Mouse (Mus musculus) midbrain, embryonic 14.5 days (tissue): Measurements from ENCODE around the gene Ddc. TPM values are rescaled to one million over a fixed set of nuclear protein-coding genes. Genes with fewer than 3 reads are reported as not detected.

Experiments used
- ATAC-seq: fragments of 200-750 bp; cut with Nextera tagmentation; 2 replicates; pipeline ENCODE4 v1.8.0; 2017; ENCODE audit warnings: moderate number of reproducible peaks, moderate library complexity; ENCODE audit not compliant: low FRiP score, low TSS enrichment
- DNase-seq: peaks from one replicate; pipeline ENCODE4 v3.0.0-alpha.2; 2015
- H3K27ac ChIP-seq: fragments of 300-500 bp; sonication (generic); replicated peaks from 2 replicates; pipeline ENCODE4 v1.5.1; 2014; ENCODE audit warnings: mild to moderate bottlenecking, low read depth, low read length, moderate library complexity
- H3K27me3 ChIP-seq: fragments of 300-500 bp; sonication (generic); 2 replicates; pipeline ENCODE4 v1.6.1; 2014; ENCODE audit warnings: low read length, control low read depth, mixed read lengths; ENCODE audit not compliant: control insufficient read depth, insufficient read depth
- H3K36me3 ChIP-seq: fragments of 300-500 bp; sonication (generic); 2 replicates; pipeline ENCODE4 v1.6.1; 2014; ENCODE audit warnings: low read length, control low read depth; ENCODE audit not compliant: control insufficient read depth, insufficient read depth
- H3K4me1 ChIP-seq: fragments of 300-500 bp; sonication (generic); 2 replicates; pipeline ENCODE4 v1.6.1; 2014; ENCODE audit warnings: mild to moderate bottlenecking, antibody characterized with exemption, low read length, control low read depth; ENCODE audit not compliant: control insufficient read depth, insufficient read depth
- H3K4me2 ChIP-seq: fragments of 300-500 bp; sonication (generic); 2 replicates; pipeline ENCODE4 v1.6.1; 2014; ENCODE audit warnings: mild to moderate bottlenecking, low read length, moderate library complexity
- H3K4me3 ChIP-seq: fragments of 300-500 bp; sonication (generic); replicated peaks from 2 replicates; pipeline ENCODE4 v1.5.1; 2014; ENCODE audit warnings: low read depth, low read length
- H3K9ac ChIP-seq: fragments of 300-500 bp; sonication (generic); replicated peaks from 2 replicates; pipeline ENCODE4 v1.6.1; 2014; ENCODE audit warnings: mild to moderate bottlenecking, low read length, moderate library complexity
- H3K9me3 ChIP-seq: fragments of 300-500 bp; sonication (generic); 2 replicates; pipeline ENCODE4 v1.6.1; 2016; ENCODE audit warnings: low read length, control low read depth, mixed read lengths; ENCODE audit not compliant: control insufficient read depth
- WGBS: fragments of 180-500 bp; shearing (Covaris S2); extraction: QIAGEN DNeasy Blood & Tissue Kit; methylation state at CpG from one replicate; pipeline ENCODE4 v1.1.7; 2014; 5-methylcytosine and 5-hydroxymethylcytosine counted together
- polyA plus RNA-seq: library from polyadenylated mRNA; unstranded; fragments of >200 nt; fragmentation: Nextera tagmentation; extraction: Ambion mirVana; gene quantifications from 2 replicates; pipeline ENCODE4 v1.2.1, GENCODE M21; 2014

Ddc gene
- polyA plus RNA-seq, 1 experiment from 2014 or later, result 25.3 TPM

DNA sequence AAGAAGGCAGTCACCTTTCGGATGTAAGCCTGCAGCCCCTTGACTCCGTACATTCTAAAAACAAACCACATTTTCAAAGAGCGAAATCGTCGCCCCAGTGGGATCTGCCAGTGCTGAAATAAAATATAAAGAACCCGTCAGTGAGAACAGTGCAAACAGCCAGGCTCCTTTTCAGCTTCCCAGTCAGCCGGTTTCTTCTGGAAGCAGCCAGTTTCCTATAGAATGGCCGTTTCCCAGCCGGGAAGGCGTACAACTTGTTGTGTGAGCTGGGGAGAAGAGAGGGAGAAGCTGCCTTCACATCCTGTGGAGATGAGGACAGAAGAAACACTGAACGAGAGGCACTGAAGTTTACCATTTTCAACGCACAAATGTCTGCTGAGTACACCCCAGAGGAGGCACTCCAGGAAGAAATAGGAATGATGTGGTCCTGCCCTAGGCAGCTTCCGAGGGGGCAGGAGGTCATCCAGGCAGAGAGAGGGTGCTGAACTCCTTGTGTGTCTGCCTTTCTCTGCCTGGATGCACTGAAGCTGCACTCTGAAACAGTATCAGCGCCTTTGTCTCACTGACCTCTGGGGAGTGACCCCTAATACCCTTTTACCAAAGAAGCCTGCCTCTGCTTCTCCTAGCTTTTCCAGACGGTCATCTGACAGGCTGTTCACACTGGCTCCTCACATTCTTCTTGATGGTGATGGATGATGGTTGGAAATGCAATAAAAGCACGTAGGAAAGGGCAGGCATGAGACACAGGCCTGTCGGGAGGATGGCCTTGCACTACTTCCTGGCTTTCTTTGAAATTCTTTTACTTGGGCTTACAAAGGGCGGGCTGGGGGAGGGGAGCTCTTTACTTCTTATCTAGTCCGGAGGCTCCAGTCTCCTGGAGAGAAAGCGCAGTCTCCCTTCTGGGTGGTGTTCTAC is 75.5 kb downstream of the Ddc start:
- no peaks in the 10 kb centered on the region for H3K9me3 ChIP-seq
- 7% methylated on average over 20 of the region's 20 CpGs for WGBS
- H3K4me2 ChIP-seq, result peak overlapping the region; percentile 40
- H3K9ac ChIP-seq, result peak overlapping the region; percentile 36; the same call in 1 of the 2 replicates
- no peaks in the 10 kb centered on the region for H3K36me3 ChIP-seq
- H3K4me3 ChIP-seq, result no peak overlapping the region
- H3K27me3 ChIP-seq, result no peaks in the 10 kb centered on the region
- ATAC-seq (no peak), DNase-seq (peak; percentile 69)
- H3K27ac ChIP-seq, result peak overlapping the region; percentile 80
- H3K4me1 ChIP-seq, result peaks cover 20% of the 10 kb centered on the region

DNA sequence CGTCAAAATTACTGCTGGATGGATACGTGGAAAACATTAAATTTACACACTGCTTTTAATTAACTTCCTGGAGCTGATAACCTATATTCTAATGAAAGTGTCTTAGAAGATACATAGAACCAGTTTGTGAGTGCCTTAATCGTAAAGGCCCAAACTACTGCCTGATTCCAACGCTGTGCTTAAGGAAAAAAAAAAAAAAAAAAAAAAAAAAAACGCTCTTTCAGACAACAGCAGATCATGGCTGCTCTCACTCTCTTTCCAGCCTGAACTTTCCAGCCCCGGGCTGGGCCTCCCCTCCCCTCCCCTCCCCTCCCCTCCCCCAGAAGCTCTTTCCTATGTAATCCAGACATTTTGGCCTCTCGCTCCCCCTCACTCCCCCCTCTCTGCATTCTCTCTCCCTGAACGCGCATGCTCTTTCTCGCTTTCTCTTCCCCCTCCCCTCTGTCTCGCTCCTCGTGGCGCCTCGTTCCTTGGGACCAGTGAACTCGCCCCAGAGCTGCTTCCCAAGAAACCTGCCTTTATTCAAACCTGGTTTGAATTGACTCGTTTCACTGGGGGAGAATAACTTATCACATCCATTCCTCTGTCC is 76.5 kb downstream of the Ddc start:
- H3K9ac ChIP-seq, result peak overlapping the region; percentile 36; the same call in 1 of the 2 replicates
- ATAC-seq (peak; percentile 79), DNase-seq (peak; percentile 93)
- H3K4me2 ChIP-seq, result peak overlapping the region; percentile 40
- peaks cover 20% of the 10 kb centered on the region for H3K4me1 ChIP-seq
- H3K9me3 ChIP-seq, result no peaks in the 10 kb centered on the region
- peak overlapping the region; percentile 80 for H3K27ac ChIP-seq
- WGBS, result 6% methylated on average over 16 of the region's 16 CpGs
- no peak overlapping the region for H3K4me3 ChIP-seq
- H3K27me3 ChIP-seq, result no peaks in the 10 kb centered on the region
- H3K36me3 ChIP-seq, result no peaks in the 10 kb centered on the region

DNA sequence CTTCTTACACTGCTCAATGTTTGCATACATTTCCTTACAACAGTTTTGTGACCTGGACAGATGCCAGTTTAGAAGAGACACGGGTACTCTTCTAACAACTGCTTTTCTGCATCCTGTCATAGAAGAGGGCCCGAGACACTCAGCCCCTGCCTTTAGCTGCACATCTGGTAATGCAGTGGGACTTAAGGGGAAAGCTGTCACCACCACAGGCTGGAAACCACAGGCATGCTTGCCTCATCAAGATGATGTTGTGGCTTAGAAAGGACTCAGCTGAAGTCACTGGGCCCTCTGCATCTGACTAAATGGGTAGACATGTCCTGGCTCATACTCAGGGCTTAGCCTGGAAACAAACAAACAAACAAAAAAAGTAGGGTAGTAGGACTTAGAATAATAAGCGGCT is 77.2 kb downstream of the Ddc start:
- DNase-seq (peak; percentile 31), ATAC-seq (no peak)
- WGBS, result 78% methylated on average over 3 of the region's 3 CpGs
- Histone ChIP-seq H3K4me3 (no peak overlapping the region), H3K4me1 (peaks cover 20% of the 10 kb centered on the region), H3K27ac (peak overlapping the region; percentile 46), H3K4me2 (no peak overlapping the region), H3K27me3 (no peaks in the 10 kb centered on the region), H3K9me3 (no peaks in the 10 kb centered on the region), H3K9ac (no peak overlapping the region), H3K36me3 (no peaks in the 10 kb centered on the region)

DNA sequence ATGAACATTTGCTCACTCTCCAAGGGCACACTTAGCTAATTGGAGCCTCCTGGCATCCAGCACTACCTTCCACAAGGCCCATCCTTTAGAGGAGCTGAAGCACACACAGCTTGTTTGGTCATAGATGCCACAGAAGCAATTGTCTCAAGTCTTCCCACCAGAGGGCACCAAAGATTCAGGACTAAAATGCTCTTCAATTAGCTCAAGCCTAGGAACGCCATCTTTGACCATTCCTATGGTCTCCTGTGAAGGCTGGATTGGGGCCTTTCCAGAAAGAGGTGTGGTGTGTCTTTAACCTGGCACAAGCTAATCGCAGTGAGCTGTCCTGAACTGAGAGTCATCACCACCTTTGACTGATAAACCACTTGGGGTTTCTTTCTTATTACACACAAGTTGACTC is 77.7 kb downstream of the Ddc start:
- Histone ChIP-seq H3K4me2 (no peak overlapping the region), H3K36me3 (no peaks in the 10 kb centered on the region), H3K4me1 (peaks cover 20% of the 10 kb centered on the region), H3K9ac (no peak overlapping the region), H3K9me3 (no peaks in the 10 kb centered on the region), H3K27ac (0 out of 2 replicates have a peak overlapping the region, but pooled peaks have one; percentile 46), H3K27me3 (no peaks in the 10 kb centered on the region), H3K4me3 (no peak overlapping the region)
- peak; percentile 55 for ATAC-seq
- 5% methylated on average over 2 of the region's 2 CpGs for WGBS
- DNase-seq, result peak; percentile 97

DNA sequence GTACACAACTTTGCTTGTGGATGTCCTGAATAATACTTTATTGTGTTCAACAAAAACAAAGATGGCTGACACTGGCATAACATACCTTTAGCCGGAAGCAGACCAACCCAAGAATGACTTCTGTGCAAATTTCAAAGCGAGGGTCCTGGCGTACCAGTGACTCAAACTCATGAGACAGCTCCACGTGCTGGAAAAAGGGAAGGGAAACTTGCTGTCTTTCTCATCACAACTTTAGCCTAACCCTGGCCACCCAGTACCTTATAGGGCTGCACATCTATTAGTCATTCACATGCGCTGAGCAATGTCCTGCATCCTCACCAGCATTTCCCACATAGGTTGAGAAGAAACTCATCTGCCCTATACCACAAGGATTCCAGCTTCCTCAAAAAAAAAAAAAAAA is 78.7 kb downstream of the Ddc start:
- no peak overlapping the region for H3K9ac ChIP-seq
- no peaks in the 10 kb centered on the region for H3K27me3 ChIP-seq
- DNase-seq (no peak), ATAC-seq (no peak)
- no peak overlapping the region for H3K27ac ChIP-seq
- H3K9me3 ChIP-seq, result no peaks in the 10 kb centered on the region
- WGBS, result 93% methylated on average over 5 of the region's 5 CpGs
- peaks cover 16% of the 10 kb centered on the region for H3K4me1 ChIP-seq
- H3K36me3 ChIP-seq, result no peaks in the 10 kb centered on the region
- no peak overlapping the region for H3K4me2 ChIP-seq
- H3K4me3 ChIP-seq, result no peak overlapping the region

DNA sequence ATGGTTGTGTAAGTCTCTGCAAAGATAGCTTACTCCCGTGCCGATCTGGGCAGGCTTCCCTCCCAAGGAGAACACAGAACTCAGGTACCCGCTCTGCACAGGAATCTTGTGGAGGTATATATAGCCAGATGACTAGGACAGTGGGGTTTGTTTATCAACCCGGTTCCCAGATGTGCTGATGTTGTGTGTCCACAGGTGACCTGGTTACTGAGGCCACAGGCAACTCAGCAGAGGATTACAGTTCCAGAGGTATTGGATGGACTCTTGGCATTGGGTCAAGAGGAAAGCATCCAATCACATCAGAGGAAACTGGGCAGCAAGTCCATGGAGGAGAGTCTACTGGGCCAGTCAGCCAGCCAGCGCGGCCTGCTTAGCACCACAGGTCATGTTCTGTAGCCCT is 79.1 kb downstream of the Ddc start:
- Histone ChIP-seq H3K27ac (no peak overlapping the region), H3K9ac (no peak overlapping the region), H3K27me3 (no peaks in the 10 kb centered on the region), H3K36me3 (no peaks in the 10 kb centered on the region), H3K4me1 (peaks cover 16% of the 10 kb centered on the region), H3K9me3 (no peaks in the 10 kb centered on the region), H3K4me3 (no peak overlapping the region), H3K4me2 (no peak overlapping the region)
- DNase-seq (no peak), ATAC-seq (no peak)
- 92% methylated on average over 6 of the region's 6 CpGs for WGBS

DNA sequence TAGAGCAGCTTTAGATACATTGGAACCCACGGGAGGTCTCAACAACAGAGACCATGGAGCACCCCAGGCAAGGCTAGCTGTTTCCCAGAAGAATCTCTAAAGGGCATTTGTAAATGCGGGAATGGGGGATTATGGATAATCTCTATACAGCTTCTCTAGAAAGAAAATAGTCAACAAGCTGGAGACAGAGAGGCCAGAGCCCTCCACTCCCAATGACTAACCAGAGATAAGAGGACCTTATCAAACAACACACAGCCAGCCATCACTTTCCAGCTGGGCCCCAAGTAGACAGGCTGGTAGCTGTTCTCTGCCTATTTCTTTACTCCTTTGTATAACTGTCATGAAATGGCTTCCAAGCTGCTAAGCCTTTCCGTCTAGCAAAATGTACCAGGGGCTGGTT is 82.2 kb downstream of the Ddc start:
- no peak for ATAC-seq
- Histone ChIP-seq H3K36me3 (no peaks in the 10 kb centered on the region), H3K9ac (no peak overlapping the region), H3K27ac (no peak overlapping the region), H3K4me3 (no peak overlapping the region), H3K4me2 (no peak overlapping the region), H3K27me3 (no peaks in the 10 kb centered on the region), H3K4me1 (no peaks in the 10 kb centered on the region), H3K9me3 (no peaks in the 10 kb centered on the region)
- DNase-seq, result no peak
- WGBS, result 47% methylated on average over 3 of the region's 3 CpGs

DNA sequence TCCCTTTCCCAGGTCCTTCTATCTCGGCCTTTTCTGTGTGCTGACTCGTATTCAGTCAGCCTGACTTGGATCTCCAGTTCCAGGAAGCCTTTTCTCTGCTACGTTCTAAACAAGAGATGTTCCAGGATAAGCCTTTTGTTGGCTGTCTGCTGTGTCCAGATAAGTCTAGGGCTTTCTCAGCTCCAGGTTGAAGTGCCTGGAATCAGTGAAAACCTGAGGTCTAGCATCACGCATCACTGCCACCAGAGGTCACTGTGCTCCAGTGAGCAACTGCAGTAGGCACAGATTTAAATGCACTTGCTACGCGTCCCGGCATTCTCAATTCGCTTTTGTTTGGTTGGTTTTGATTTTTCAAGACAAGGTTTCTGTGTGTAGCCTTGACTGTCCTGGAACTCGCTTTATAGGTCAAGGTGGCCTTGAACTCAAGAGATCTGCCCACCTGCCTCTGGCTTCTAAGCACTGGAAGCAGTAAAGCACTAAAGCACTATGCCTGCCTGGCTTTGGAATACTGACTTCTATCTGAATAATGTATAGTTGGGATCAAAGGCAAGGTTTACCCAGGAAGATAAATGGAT is 86.0 kb downstream of the Ddc start:
- no peaks in the 10 kb centered on the region for H3K36me3 ChIP-seq
- peak overlapping the region; percentile 35 for H3K4me2 ChIP-seq
- peak; percentile 93 for DNase-seq
- H3K9ac ChIP-seq, result 0 out of 2 replicates have a peak overlapping the region, but pooled peaks have one; percentile 10
- no peak overlapping the region for H3K4me3 ChIP-seq
- no peaks in the 10 kb centered on the region for H3K27me3 ChIP-seq
- H3K9me3 ChIP-seq, result no peaks in the 10 kb centered on the region
- ATAC-seq, result no peak
- WGBS, result 22% methylated on average over 9 of the region's 9 CpGs
- peaks cover 5% of the 10 kb centered on the region; the same call in 1 of the 2 replicates for H3K4me1 ChIP-seq
- H3K27ac ChIP-seq, result 0 out of 2 replicates have a peak overlapping the region, but pooled peaks have one; percentile 21
